Mouse (Mus musculus): ENCODE data around the gene Gda. TPM values are rescaled to one million over a fixed set of nuclear protein-coding genes. Genes with fewer than 3 reads are reported as not detected.

The Gda gene
- total RNA-seq, 2 experiments from 2014 or later: 237 to 556 TPM

GRCm38 (mm10) chr19:21381696-21382095 lies 91.5 kb downstream of the Gda start:
- no peak for ATAC-seq (replicated peaks; ENCODE audit: low FRiP score, poor library complexity, severe bottlenecking)

GRCm38 (mm10) chr19:21379195-21379594 lies 94.0 kb downstream of the Gda start:
- ATAC-seq (replicated peaks; ENCODE audit: low FRiP score, poor library complexity, severe bottlenecking): no peak

- ATAC-seq (replicated peaks; ENCODE audit: low FRiP score, poor library complexity, severe bottlenecking): peak; percentile 77
These were observed 96.6 kb downstream of the Gda start for GRCm38 (mm10) chr19:21376445-21377218.

- peak; percentile 66 for ATAC-seq (replicated peaks; ENCODE audit: low FRiP score, poor library complexity, severe bottlenecking)
These were observed 100.0 kb downstream of the Gda start for GRCm38 (mm10) chr19:21373073-21373755.

GRCm38 (mm10) chr19:21372395-21373072 lies 100.7 kb downstream of the Gda start:
- no peak for ATAC-seq (replicated peaks; ENCODE audit: low FRiP score, poor library complexity, severe bottlenecking)

- ATAC-seq (replicated peaks; ENCODE audit: low FRiP score, poor library complexity, severe bottlenecking): no peak
These were observed 101.9 kb downstream of the Gda start for GRCm38 (mm10) chr19:21371337-21371736.

GRCm38 (mm10) chr19:21370782-21371181 lies 102.5 kb downstream of the Gda start:
- no peak for ATAC-seq (replicated peaks; ENCODE audit: low FRiP score, poor library complexity, severe bottlenecking)

GRCm38 (mm10) chr19:21369175-21369574 lies 104.1 kb downstream of the Gda start:
- no peak for ATAC-seq (replicated peaks; ENCODE audit: low FRiP score, poor library complexity, severe bottlenecking)

GRCm38 (mm10) chr19:21368595-21368994 lies 104.7 kb downstream of the Gda start:
- no peak for ATAC-seq (replicated peaks; ENCODE audit: low FRiP score, poor library complexity, severe bottlenecking)

- ATAC-seq (replicated peaks; ENCODE audit: low FRiP score, poor library complexity, severe bottlenecking): no peak
These were observed 115.5 kb downstream of the Gda start for GRCm38 (mm10) chr19:21357792-21358191.

GRCm38 (mm10) chr19:21349634-21350033 lies 123.6 kb downstream of the Gda start:
- no peak for ATAC-seq (replicated peaks; ENCODE audit: low FRiP score, poor library complexity, severe bottlenecking)

GRCm38 (mm10) chr19:21346646-21347045 lies 126.6 kb downstream of the Gda start:
- no peak for ATAC-seq (replicated peaks; ENCODE audit: low FRiP score, poor library complexity, severe bottlenecking)

Other genes with a start within 250 kb of the Gda start
- gene Zfand5, start 201.2 kb downstream of the Gda start, total RNA-seq (2015; ENCODE audit: low replicate concordance): 187 and 214 TPM in 2 replicates
- 274 and 279 TPM in 2 replicates for gene Zfand5, start 201.2 kb downstream of the Gda start, total RNA-seq (2017; ENCODE audit: low replicate concordance)
- 13.4 and 21.1 TPM in 2 replicates for gene 1110059E24Rik, start 179.5 kb upstream of the Gda start, total RNA-seq (2015; ENCODE audit: low replicate concordance)
- gene 1110059E24Rik, start 179.5 kb upstream of the Gda start, total RNA-seq (2017; ENCODE audit: low replicate concordance): 8.4 and 11.4 TPM in 2 replicates
- 21.7 and 28.1 TPM in 2 replicates for gene Abhd17b, start 179.7 kb upstream of the Gda start, total RNA-seq (2015; ENCODE audit: low replicate concordance)
- gene Abhd17b, start 179.7 kb upstream of the Gda start, total RNA-seq (2017; ENCODE audit: low replicate concordance): 7.1 and 8.9 TPM in 2 replicates